Mouse (Mus musculus): ENCODE results near the gene Nppb. TPM values are rescaled to one million over a fixed set of nuclear protein-coding genes. Genes with fewer than 3 reads are reported as not detected.

Nppb gene
- total and polyA plus RNA-seq, 2 experiments from 2014 or later = not detected

DNA sequence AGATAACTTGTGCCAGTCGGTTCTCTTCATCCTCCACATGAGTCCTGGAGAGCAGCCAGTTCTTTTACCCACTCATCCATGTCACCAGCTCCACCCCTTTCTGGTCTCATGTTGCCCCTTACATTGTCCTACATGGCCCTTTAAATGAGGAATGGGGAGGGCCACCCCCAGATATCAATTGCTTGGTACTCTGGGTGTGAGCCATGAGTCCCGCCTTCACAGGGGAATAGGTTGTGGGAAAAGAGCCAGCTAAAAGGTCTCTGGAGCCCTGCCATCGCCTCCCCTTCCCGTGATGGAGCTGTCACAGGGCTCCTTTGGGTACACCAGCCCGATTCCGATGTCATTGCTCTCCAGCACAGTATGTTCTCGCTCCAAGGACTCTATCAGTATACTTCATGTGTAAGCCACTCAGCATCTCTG is 6.1 kb upstream of the Nppb start:
- DNase-seq (ENCODE audit: low spot score) = no peak
- no peak for TF ChIP-seq CTCF (IDR thresholded peaks at IDR 0.05)
- Histone ChIP-seq H3K9me3 (ENCODE audit: low read length) (peaks cover 3% of the 10 kb centered on the region; the same call in 1 of the 2 replicates), H3K4me3 (ENCODE audit: low read depth, low read length) (no peak overlapping the region), H3K27me3 (ENCODE audit: insufficient read depth, low read length) (no peaks in the 10 kb centered on the region), H3K4me2 (ENCODE audit: low read depth, low read length, poor library complexity, severe bottlenecking) (no peak overlapping the region), H3K36me3 (ENCODE audit: insufficient read depth, low read length) (no peaks in the 10 kb centered on the region), H3K4me1 (ENCODE audit: insufficient read depth, low read length) (no peaks in the 10 kb centered on the region), H3K27ac (ENCODE audit: low read depth, low read length) (no peak overlapping the region), H3K9ac (replicated peaks; ENCODE audit: low read length, poor library complexity, severe bottlenecking) (no peak overlapping the region)
- ATAC-seq (ENCODE audit: low FRiP score) = no peak
- WGBS = 71% methylated on average over 7 of the region's 7 CpGs

DNA sequence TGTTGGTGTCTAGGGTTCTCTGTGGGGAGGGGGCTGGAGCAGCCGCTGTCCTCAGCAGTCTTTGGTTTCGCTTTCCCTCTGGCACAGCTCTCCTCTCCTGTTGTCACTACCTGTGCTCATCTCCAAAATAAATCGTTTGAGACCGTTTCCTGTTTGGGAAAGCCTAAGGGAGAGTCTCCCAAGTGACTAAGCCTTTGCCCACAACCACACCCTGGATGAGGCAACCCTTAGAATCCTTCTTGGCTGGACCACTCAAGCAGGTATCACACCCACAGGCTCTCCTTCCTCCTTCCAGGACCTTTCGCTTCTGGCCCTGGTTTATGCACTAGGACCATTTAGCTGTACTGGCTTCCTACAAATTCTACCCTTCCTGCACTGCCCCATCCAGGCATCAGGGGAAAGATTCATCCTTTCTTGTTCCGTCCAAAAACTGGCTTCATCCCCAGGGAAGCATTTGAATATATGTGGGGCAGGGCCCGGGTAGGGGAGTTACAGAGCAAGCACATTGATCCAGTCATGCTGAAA is 8.0 kb downstream of the Nppb start:
- no peaks in the 10 kb centered on the region for H3K27me3 ChIP-seq (ENCODE audit: insufficient read depth, low read length)
- H3K9me3 ChIP-seq (ENCODE audit: low read length) = no peaks in the 10 kb centered on the region
- no peak overlapping the region for H3K9ac ChIP-seq (replicated peaks; ENCODE audit: low read length, poor library complexity, severe bottlenecking)
- H3K27ac ChIP-seq (ENCODE audit: low read depth, low read length) = no peak overlapping the region
- no peaks in the 10 kb centered on the region for H3K36me3 ChIP-seq (ENCODE audit: insufficient read depth, low read length)
- no peak overlapping the region for H3K4me3 ChIP-seq (ENCODE audit: low read depth, low read length)
- H3K4me2 ChIP-seq (ENCODE audit: low read depth, low read length, poor library complexity, severe bottlenecking) = no peak overlapping the region
- TF ChIP-seq CTCF (IDR thresholded peaks at IDR 0.05) = no peak
- no peak for DNase-seq (ENCODE audit: low spot score)
- no peaks in the 10 kb centered on the region for H3K4me1 ChIP-seq (ENCODE audit: insufficient read depth, low read length)
- WGBS = 59% methylated on average over 7 of the region's 7 CpGs
- ATAC-seq (ENCODE audit: low FRiP score) = no peak

GRCm38 (mm10) chr4:147995311-147995710 is 9.7 kb downstream of the Nppb start:
- TF ChIP-seq CTCF (IDR thresholded peaks at IDR 0.05) = no peak
- DNase-seq (ENCODE audit: low spot score) (no peak), ATAC-seq (ENCODE audit: low FRiP score) (no peak)
- Histone ChIP-seq H3K36me3 (ENCODE audit: insufficient read depth, low read length) (no peaks in the 10 kb centered on the region), H3K9me3 (ENCODE audit: low read length) (no peaks in the 10 kb centered on the region), H3K27ac (ENCODE audit: low read depth, low read length) (no peak overlapping the region), H3K4me3 (ENCODE audit: low read depth, low read length) (no peak overlapping the region), H3K27me3 (ENCODE audit: insufficient read depth, low read length) (no peaks in the 10 kb centered on the region), H3K4me2 (ENCODE audit: low read depth, low read length, poor library complexity, severe bottlenecking) (no peak overlapping the region), H3K4me1 (ENCODE audit: insufficient read depth, low read length) (peaks cover 3% of the 10 kb centered on the region; the same call in 1 of the 2 replicates), H3K9ac (replicated peaks; ENCODE audit: low read length, poor library complexity, severe bottlenecking) (no peak overlapping the region)
- WGBS = 83% methylated on average over 3 of the region's 3 CpGs

- Histone ChIP-seq H3K4me3 (ENCODE audit: low read depth, low read length) (no peak within 1 kb of the TSS), H3K36me3 (ENCODE audit: insufficient read depth, low read length) (peaks cover 21% of the 10 kb centered on the region), H3K9ac (replicated peaks; ENCODE audit: low read length, poor library complexity, severe bottlenecking) (0 out of 2 replicates have a peak within 1 kb of the TSS, but pooled peaks have one; percentile 2), H3K4me1 (ENCODE audit: insufficient read depth, low read length) (peaks cover 5% of the 10 kb centered on the region; the same call in 1 of the 2 replicates), H3K27ac (ENCODE audit: low read depth, low read length) (peak within 1 kb of the TSS; percentile 32), H3K9me3 (ENCODE audit: low read length) (no peaks in the 10 kb centered on the region), H3K27me3 (ENCODE audit: insufficient read depth, low read length) (no peaks in the 10 kb centered on the region), H3K4me2 (ENCODE audit: low read depth, low read length, poor library complexity, severe bottlenecking) (no peak within 1 kb of the TSS)
- 21% methylated on average over 12 of the region's 12 CpGs for WGBS
- DNase-seq (ENCODE audit: low spot score) = peak; percentile 44
- peak; percentile 52; the same call in 1 of the 2 replicates for ATAC-seq (ENCODE audit: low FRiP score)
- no peak for TF ChIP-seq CTCF (IDR thresholded peaks at IDR 0.05)
Measured at GRCm38 (mm10) chr4:148000202-148000772, 14.7 kb downstream of the Nppb start, which contains the start of gene Nppa. TSS of gene Nppa (plus strand) at chr4:148000722.

DNA sequence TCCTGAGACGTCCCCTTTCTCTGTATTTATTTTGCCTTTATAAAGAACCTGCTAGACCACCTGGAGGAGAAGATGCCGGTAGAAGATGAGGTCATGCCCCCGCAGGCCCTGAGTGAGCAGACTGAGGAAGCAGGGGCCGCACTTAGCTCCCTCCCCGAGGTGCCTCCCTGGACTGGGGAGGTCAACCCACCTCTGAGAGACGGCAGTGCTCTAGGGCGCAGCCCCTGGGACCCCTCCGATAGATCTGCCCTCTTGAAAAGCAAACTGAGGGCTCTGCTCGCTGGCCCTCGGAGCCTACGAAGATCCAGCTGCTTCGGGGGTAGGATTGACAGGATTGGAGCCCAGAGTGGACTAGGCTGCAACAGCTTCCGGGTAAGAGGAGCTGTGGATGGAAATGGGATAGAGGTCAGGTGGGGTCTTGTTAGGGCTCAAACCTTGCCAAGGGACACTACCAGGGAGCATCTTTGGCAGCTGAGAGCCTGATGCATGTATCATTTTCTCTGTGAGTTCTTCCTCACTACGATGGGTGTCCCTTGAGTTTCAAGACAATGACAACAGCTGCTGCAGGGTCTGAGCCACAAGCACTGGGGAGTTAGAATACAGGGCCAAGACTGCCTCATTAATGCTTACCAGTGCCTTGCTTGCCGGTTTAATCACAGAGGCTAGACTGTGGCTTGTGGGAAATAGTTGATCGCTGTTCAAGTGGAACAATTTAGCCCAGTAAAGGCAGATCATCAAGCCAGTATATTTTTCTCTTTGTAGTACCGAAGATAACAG is 15.6 kb downstream of the Nppb start:
- Histone ChIP-seq H3K36me3 (ENCODE audit: insufficient read depth, low read length) (peaks cover 29% of the 10 kb centered on the region), H3K4me2 (ENCODE audit: low read depth, low read length, poor library complexity, severe bottlenecking) (no peak overlapping the region), H3K4me3 (ENCODE audit: low read depth, low read length) (no peak overlapping the region), H3K9me3 (ENCODE audit: low read length) (no peaks in the 10 kb centered on the region), H3K9ac (replicated peaks; ENCODE audit: low read length, poor library complexity, severe bottlenecking) (0 out of 2 replicates have a peak overlapping the region, but pooled peaks have one; percentile 2), H3K4me1 (ENCODE audit: insufficient read depth, low read length) (peaks cover 5% of the 10 kb centered on the region; the same call in 1 of the 2 replicates), H3K27ac (ENCODE audit: low read depth, low read length) (peak overlapping the region; percentile 18; the same call in 1 of the 2 replicates), H3K27me3 (ENCODE audit: insufficient read depth, low read length) (no peaks in the 10 kb centered on the region)
- no peak for TF ChIP-seq CTCF (IDR thresholded peaks at IDR 0.05)
- WGBS = 63% methylated on average over 17 of the region's 17 CpGs
- ATAC-seq (ENCODE audit: low FRiP score) (no peak; the same call in 1 of the 2 replicates), DNase-seq (ENCODE audit: low spot score) (peak; percentile 38)
